Mouse (Mus musculus): ENCODE data around the gene 3110082J24Rik.

DNA sequence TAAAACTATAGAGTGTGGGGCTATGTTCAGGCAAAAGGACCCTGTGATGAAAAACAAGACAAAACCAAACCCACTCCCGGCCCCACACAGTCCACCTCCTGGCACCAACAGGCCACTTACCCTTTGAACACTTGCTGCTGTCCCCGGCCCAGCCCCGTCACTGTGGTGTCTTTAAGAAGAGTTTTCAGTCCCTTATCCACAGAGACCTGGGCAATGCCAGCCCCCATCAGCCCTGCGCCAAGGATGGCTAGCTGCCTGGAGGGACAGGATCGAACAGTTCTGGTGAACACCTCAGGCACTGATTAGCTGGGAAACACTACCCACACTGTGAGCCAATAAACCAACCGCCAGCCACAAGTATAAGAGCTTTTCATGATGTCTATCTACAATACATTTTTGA lies 22.8 kb upstream of the 3110082J24Rik start:
- TF ChIP-seq CTCF (IDR thresholded peaks at IDR 0.05; ENCODE audit: low read depth, low read length) (no peak), POLR2AphosphoS5 (IDR thresholded peaks at IDR 0.05; ENCODE audit: insufficient replicate concordance, low read depth, low read length) (no peak), GATA1 (IDR thresholded peaks at IDR 0.05; ENCODE audit: borderline replicate concordance, low read length) (no peak), TAL1 (conservative IDR thresholded peaks at IDR 0.05; ENCODE audit: low read depth, low read length) (no peak)
